Mouse (Mus musculus): ENCODE results near the gene Hyal5.

Gene Hyal5

DNA sequence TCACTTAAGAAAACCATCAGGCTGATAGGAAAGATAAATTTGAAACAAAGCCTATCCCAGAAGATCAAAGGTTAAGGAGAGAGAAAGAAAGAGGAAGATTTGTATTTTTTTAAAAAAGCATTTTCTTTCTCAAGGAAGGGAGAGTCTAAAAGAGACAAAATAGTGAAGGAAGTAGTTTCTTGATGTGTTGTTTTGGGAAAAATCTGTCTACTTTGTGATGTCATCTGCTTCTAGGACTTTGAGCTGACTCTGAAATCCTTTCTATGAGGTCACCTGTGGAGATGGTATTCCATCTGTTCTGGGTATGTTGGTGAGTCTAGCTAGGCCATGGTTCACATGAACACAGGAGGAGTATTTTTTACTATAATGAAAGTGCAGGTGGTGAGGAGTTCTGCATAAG is at the start of gene Hyal5:
Gene Hyal5 (plus strand): TSS at position 301 of the 400 bp plus-strand sequence.
- no peak for DNase-seq (ENCODE audit: low spot score in 2 of 2)

- DNase-seq (ENCODE audit: low spot score in 2 of 2), result no peak
Measured at GRCm38 (mm10) chr6:24822070-24822469, 35.7 kb upstream of the Hyal5 start.

DNA sequence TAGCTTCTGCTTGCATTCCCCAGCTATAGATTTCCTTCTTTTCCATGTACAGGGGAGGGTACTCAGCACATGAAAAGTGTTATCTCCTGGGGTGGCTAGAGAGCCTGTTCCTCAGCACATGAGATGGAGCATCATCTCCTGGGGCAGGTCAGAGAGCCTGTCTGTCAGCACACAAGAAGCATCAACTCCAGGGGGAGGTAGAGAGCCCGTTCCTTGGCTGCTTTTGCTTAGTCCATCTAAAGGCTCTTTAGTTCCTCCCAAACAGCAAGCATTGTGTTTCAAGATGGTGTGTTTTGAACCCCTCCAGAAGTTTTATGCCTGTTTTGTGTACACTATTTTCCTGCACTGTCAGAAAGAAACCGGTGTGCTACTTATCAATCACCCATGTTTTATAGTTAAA is 2.5 kb downstream of the Hyal5 start:
- DNase-seq (ENCODE audit: low spot score in 2 of 2), result no peak

- DNase-seq (ENCODE audit: low spot score in 2 of 2), result no peak
Measured at GRCm38 (mm10) chr6:24863649-24864048, 5.9 kb downstream of the Hyal5 start.

GRCm38 (mm10) chr6:24894146-24894873 is 36.5 kb downstream of the Hyal5 start:
- DNase-seq (ENCODE audit: low spot score in 2 of 2), result no peak

GRCm38 (mm10) chr6:24894874-24895183 is 37.0 kb downstream of the Hyal5 start:
- DNase-seq (ENCODE audit: low spot score in 2 of 2), result no peak

- no peak for DNase-seq (ENCODE audit: low spot score in 2 of 2)
Measured at GRCm38 (mm10) chr6:24905101-24905500, 47.3 kb downstream of the Hyal5 start.

DNA sequence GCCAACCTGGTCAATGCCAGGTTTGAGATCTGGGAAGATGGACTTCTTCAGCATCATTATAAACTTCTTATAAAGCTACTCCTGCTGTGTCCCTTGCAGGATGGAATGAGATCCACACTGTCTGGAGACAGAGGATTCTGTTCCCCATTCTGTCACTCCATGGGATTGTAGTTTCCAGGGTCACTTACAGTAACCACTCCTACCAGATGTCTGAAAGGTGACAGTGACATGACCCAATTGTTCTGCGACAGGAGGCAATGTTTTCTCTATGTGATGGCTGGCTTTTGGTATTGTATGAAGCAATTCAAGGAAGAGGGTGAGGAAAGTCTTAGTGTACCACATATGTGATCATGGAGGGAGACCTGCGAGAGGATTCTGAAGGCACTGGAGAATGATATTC is 50.0 kb downstream of the Hyal5 start:
- no peak for DNase-seq (ENCODE audit: low spot score in 2 of 2)

GRCm38 (mm10) chr6:24910016-24910727 is 52.4 kb downstream of the Hyal5 start:
- DNase-seq (ENCODE audit: low spot score in 2 of 2), result no peak

GRCm38 (mm10) chr6:24910728-24911105 is 52.9 kb downstream of the Hyal5 start:
- no peak for DNase-seq (ENCODE audit: low spot score in 2 of 2)

DNA sequence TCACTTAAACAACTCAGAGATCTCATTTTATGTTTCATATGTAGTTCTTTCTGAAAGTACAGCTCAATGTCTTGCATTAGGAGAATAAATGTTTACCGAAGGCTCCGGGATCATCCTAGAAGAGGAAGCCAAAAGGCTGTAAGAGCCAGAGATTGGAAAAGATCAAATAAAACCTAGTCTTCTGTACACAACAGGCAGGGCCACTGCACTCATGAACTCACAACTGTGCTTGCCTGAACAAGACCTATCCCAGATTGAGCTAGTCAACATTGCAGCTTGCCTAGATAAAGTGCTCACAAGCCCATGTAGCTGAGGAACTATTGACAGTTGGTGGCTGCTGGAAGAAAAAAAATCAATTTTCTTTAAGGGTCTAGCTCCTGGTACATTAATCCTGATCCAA is 55.8 kb downstream of the Hyal5 start:
- no peak for DNase-seq (ENCODE audit: low spot score in 2 of 2)

- DNase-seq (ENCODE audit: low spot score in 2 of 2), result no peak
Measured at GRCm38 (mm10) chr6:24925076-24925785, 67.4 kb downstream of the Hyal5 start.

All from thymus, postnatal 10 days (tissue).